Mouse (Mus musculus): ENCODE results near the gene AC134908.4. TPM values are rescaled to one million over a fixed set of nuclear protein-coding genes. Genes with fewer than 3 reads are reported as not detected.
A peak's percentile ranks its signal among the peaks of the same experiment; 100 is the strongest.
"Not testable (repeated sequence)": the region's sequence is repeated elsewhere in the genome, so short reads cannot be mapped to it uniquely, and the experiment has no call there.

AC134908.4 gene
- polyA plus RNA-seq, 1 experiment from 2014 or later, result 0.26 TPM

- Histone ChIP-seq H3K27me3 (ENCODE audit: control insufficient read depth, insufficient read depth, low read length) (peaks cover 57% of the 10 kb centered on the region), H3K4me3 (ENCODE audit: low read length) (no peak overlapping the region), H3K36me3 (ENCODE audit: control insufficient read depth, insufficient read depth) (no peaks in the 10 kb centered on the region), H3K4me2 (ENCODE audit: low read depth, low read length) (no peak overlapping the region), H3K27ac (ENCODE audit: low read length) (no peak overlapping the region), H3K9ac (ENCODE audit: low read length) (no peak overlapping the region), H3K4me1 (ENCODE audit: control insufficient read depth, insufficient read depth, low read length) (peaks cover 11% of the 10 kb centered on the region), H3K9me3 (replicated peaks; ENCODE audit: control insufficient read depth, low read length) (no peaks in the 10 kb centered on the region)
- 0 out of 2 replicates have a peak, but pooled peaks have one; percentile 8 for ATAC-seq (replicated peaks; ENCODE audit: extremely low read depth, insufficient read depth, low FRiP score)
- WGBS, result 1% methylated on average over 20 of the region's 20 CpGs
Measured at GRCm38 (mm10) chr17:25813471-25813870, 18.0 kb upstream of the AC134908.4 start.

- 62% methylated on average over 4 of the region's 4 CpGs for WGBS
- no peak for ATAC-seq (replicated peaks; ENCODE audit: extremely low read depth, insufficient read depth, low FRiP score)
Measured at GRCm38 (mm10) chr17:25810890-25811289, 15.4 kb upstream of the AC134908.4 start.

GRCm38 (mm10) chr17:25809606-25810340, 14.3 kb upstream of the AC134908.4 start:
- Histone ChIP-seq H3K9me3 (replicated peaks; ENCODE audit: control insufficient read depth, low read length) (no peaks in the 10 kb centered on the region), H3K27me3 (ENCODE audit: control insufficient read depth, insufficient read depth, low read length) (peaks cover 55% of the 10 kb centered on the region), H3K9ac (ENCODE audit: low read length) (peak overlapping the region; percentile 67), H3K4me1 (ENCODE audit: control insufficient read depth, insufficient read depth, low read length) (peaks cover 12% of the 10 kb centered on the region), H3K27ac (ENCODE audit: low read length) (no peak overlapping the region), H3K36me3 (ENCODE audit: control insufficient read depth, insufficient read depth) (no peaks in the 10 kb centered on the region), H3K4me3 (ENCODE audit: low read length) (peak overlapping the region; percentile 70), H3K4me2 (ENCODE audit: low read depth, low read length) (peak overlapping the region; percentile 98)
- WGBS, result 7% methylated on average over 24 of the region's 25 CpGs
- no peak for ATAC-seq (replicated peaks; ENCODE audit: extremely low read depth, insufficient read depth, low FRiP score)

More at GRCm38 (mm10) chr17:25810890-25811289, 15.4 kb upstream of the AC134908.4 start:
- H3K4me2 ChIP-seq (ENCODE audit: low read depth, low read length), result no peak overlapping the region
- no peak overlapping the region for H3K4me3 ChIP-seq (ENCODE audit: low read length)
- H3K27ac ChIP-seq (ENCODE audit: low read length), result no peak overlapping the region
- peaks cover 12% of the 10 kb centered on the region for H3K4me1 ChIP-seq (ENCODE audit: control insufficient read depth, insufficient read depth, low read length)
- no peaks in the 10 kb centered on the region for H3K36me3 ChIP-seq (ENCODE audit: control insufficient read depth, insufficient read depth)
- peaks cover 55% of the 10 kb centered on the region for H3K27me3 ChIP-seq (ENCODE audit: control insufficient read depth, insufficient read depth, low read length)
- no peaks in the 10 kb centered on the region for H3K9me3 ChIP-seq (replicated peaks; ENCODE audit: control insufficient read depth, low read length)
- H3K9ac ChIP-seq (ENCODE audit: low read length), result no peak overlapping the region

- peaks cover 12% of the 10 kb centered on the region for H3K4me1 ChIP-seq (ENCODE audit: control insufficient read depth, insufficient read depth, low read length)
- WGBS, result under 1% methylated on average over 78 of the region's 100 CpGs
- peaks cover 55% of the 10 kb centered on the region for H3K27me3 ChIP-seq (ENCODE audit: control insufficient read depth, insufficient read depth, low read length)
- peak within 1 kb of the TSS; percentile 98 for H3K4me2 ChIP-seq (ENCODE audit: low read depth, low read length)
- peak within 1 kb of the TSS; percentile 67 for H3K9ac ChIP-seq (ENCODE audit: low read length)
- H3K27ac ChIP-seq (ENCODE audit: low read length), result no peak within 1 kb of the TSS
- ATAC-seq (replicated peaks; ENCODE audit: extremely low read depth, insufficient read depth, low FRiP score), result peak; percentile 63
- H3K4me3 ChIP-seq (ENCODE audit: low read length), result peak within 1 kb of the TSS; percentile 70
- H3K36me3 ChIP-seq (ENCODE audit: control insufficient read depth, insufficient read depth), result no peaks in the 10 kb centered on the region
- no peaks in the 10 kb centered on the region for H3K9me3 ChIP-seq (replicated peaks; ENCODE audit: control insufficient read depth, low read length)
Measured at GRCm38 (mm10) chr17:25808789-25809605, 13.5 kb upstream of the AC134908.4 start, which contains the start of gene Fbxl16. Gene Fbxl16, plus strand, starts transcription at chr17:25809085.

- peaks cover 14% of the 10 kb centered on the region for H3K4me1 ChIP-seq (ENCODE audit: control insufficient read depth, insufficient read depth, low read length)
- H3K36me3 ChIP-seq (ENCODE audit: control insufficient read depth, insufficient read depth), result no peaks in the 10 kb centered on the region
- no peak overlapping the region; the same call in 1 of the 2 replicates for H3K4me2 ChIP-seq (ENCODE audit: low read depth, low read length)
- H3K4me3 ChIP-seq (ENCODE audit: low read length), result peak overlapping the region; percentile 70; the same call in 1 of the 2 replicates
- no peak overlapping the region for H3K9ac ChIP-seq (ENCODE audit: low read length)
- H3K27me3 ChIP-seq (ENCODE audit: control insufficient read depth, insufficient read depth, low read length), result peaks cover 54% of the 10 kb centered on the region
- H3K9me3 ChIP-seq (replicated peaks; ENCODE audit: control insufficient read depth, low read length), result no peaks in the 10 kb centered on the region
- 27% methylated on average over 5 of the region's 5 CpGs for WGBS
- H3K27ac ChIP-seq (ENCODE audit: low read length), result no peak overlapping the region
- no peak for ATAC-seq (replicated peaks; ENCODE audit: extremely low read depth, insufficient read depth, low FRiP score)
Measured at GRCm38 (mm10) chr17:25808028-25808427, 12.6 kb upstream of the AC134908.4 start.

GRCm38 (mm10) chr17:25807452-25807851, 12.0 kb upstream of the AC134908.4 start:
- not testable (repeated sequence) for H3K36me3 ChIP-seq (ENCODE audit: control insufficient read depth, insufficient read depth); H3K9ac ChIP-seq (ENCODE audit: low read length); H3K4me3 ChIP-seq (ENCODE audit: low read length); H3K9me3 ChIP-seq (replicated peaks; ENCODE audit: control insufficient read depth, low read length); H3K27ac ChIP-seq (ENCODE audit: low read length); ATAC-seq (replicated peaks; ENCODE audit: extremely low read depth, insufficient read depth, low FRiP score); H3K4me2 ChIP-seq (ENCODE audit: low read depth, low read length)
- Histone ChIP-seq H3K27me3 (ENCODE audit: control insufficient read depth, insufficient read depth, low read length) (peaks cover 48% of the 10 kb centered on the region), H3K4me1 (ENCODE audit: control insufficient read depth, insufficient read depth, low read length) (peaks cover 19% of the 10 kb centered on the region)
- 41% methylated on average over 2 of the region's 2 CpGs for WGBS

- Histone ChIP-seq H3K27me3 (ENCODE audit: control insufficient read depth, insufficient read depth, low read length) (peaks cover 39% of the 10 kb centered on the region), H3K4me2 (ENCODE audit: low read depth, low read length) (no peak overlapping the region), H3K4me3 (ENCODE audit: low read length) (no peak overlapping the region), H3K36me3 (ENCODE audit: control insufficient read depth, insufficient read depth) (no peaks in the 10 kb centered on the region), H3K9me3 (replicated peaks; ENCODE audit: control insufficient read depth, low read length) (no peaks in the 10 kb centered on the region), H3K4me1 (ENCODE audit: control insufficient read depth, insufficient read depth, low read length) (peaks cover 19% of the 10 kb centered on the region), H3K9ac (ENCODE audit: low read length) (no peak overlapping the region), H3K27ac (ENCODE audit: low read length) (no peak overlapping the region)
- no peak for ATAC-seq (replicated peaks; ENCODE audit: extremely low read depth, insufficient read depth, low FRiP score)
- WGBS, result 86% methylated on average over 4 of the region's 4 CpGs
Measured at GRCm38 (mm10) chr17:25806507-25806906, 11.0 kb upstream of the AC134908.4 start.

- Histone ChIP-seq H3K9ac (ENCODE audit: low read length) (no peak overlapping the region; the same call in 1 of the 2 replicates), H3K36me3 (ENCODE audit: control insufficient read depth, insufficient read depth) (no peaks in the 10 kb centered on the region), H3K9me3 (replicated peaks; ENCODE audit: control insufficient read depth, low read length) (no peaks in the 10 kb centered on the region), H3K27ac (ENCODE audit: low read length) (no peak overlapping the region), H3K4me1 (ENCODE audit: control insufficient read depth, insufficient read depth, low read length) (peaks cover 9% of the 10 kb centered on the region), H3K4me3 (ENCODE audit: low read length) (no peak overlapping the region), H3K4me2 (ENCODE audit: low read depth, low read length) (no peak overlapping the region), H3K27me3 (ENCODE audit: control insufficient read depth, insufficient read depth, low read length) (peaks cover 8% of the 10 kb centered on the region)
- WGBS, result 6% methylated on average over 10 of the region's 10 CpGs
- peak; percentile 80 for ATAC-seq (replicated peaks; ENCODE audit: extremely low read depth, insufficient read depth, low FRiP score)
Measured at GRCm38 (mm10) chr17:25802825-25803517, 7.5 kb upstream of the AC134908.4 start.
